Mouse (Mus musculus): ENCODE results near the gene Fbxw5.

The Fbxw5 gene

GRCm38 (mm10) chr2:25477967-25478675 lies 22.4 kb upstream of the Fbxw5 start:
- peak; percentile 97 to 98 for DNase-seq

- peak in 1 of 2 experiments; percentile 28 for DNase-seq
These were observed 20.8 kb upstream of the Fbxw5 start for GRCm38 (mm10) chr2:25479551-25480311.

GRCm38 (mm10) chr2:25480541-25480940 lies 20.0 kb upstream of the Fbxw5 start:
- DNase-seq: no peak

- peak; percentile 69 to 82 for DNase-seq
These were observed 17.6 kb upstream of the Fbxw5 start for GRCm38 (mm10) chr2:25482969-25483368.

GRCm38 (mm10) chr2:25484901-25485647 lies 15.5 kb upstream of the Fbxw5 start:
- DNase-seq: peak; percentile 96 to 97

GRCm38 (mm10) chr2:25487965-25488670 lies 12.4 kb upstream of the Fbxw5 start:
- DNase-seq: no peak

GRCm38 (mm10) chr2:25488671-25489068 lies 11.9 kb upstream of the Fbxw5 start:
- DNase-seq: peak; percentile 64 to 75

- peak in 1 of 2 experiments; percentile 24 for DNase-seq
These were observed 7.6 kb upstream of the Fbxw5 start for GRCm38 (mm10) chr2:25492988-25493387.

- DNase-seq: peak; percentile 85 to 92
These were observed 7.0 kb upstream of the Fbxw5 start, which contains the start of gene Lcn12 for GRCm38 (mm10) chr2:25493476-25493961. Gene Lcn12 (minus strand): TSS chr2:25493911.

GRCm38 (mm10) chr2:25496462-25496861 lies 4.1 kb upstream of the Fbxw5 start:
- peak; percentile 48 to 67 for DNase-seq

- DNase-seq: peak in 1 of 2 experiments; percentile 39
These were observed 2.5 kb upstream of the Fbxw5 start for GRCm38 (mm10) chr2:25497846-25498575.

GRCm38 (mm10) chr2:25498622-25499478 lies 1.7 kb upstream of the Fbxw5 start:
- DNase-seq: peak in 1 of 2 experiments; percentile 12

- peak; percentile 29 to 38 for DNase-seq
These were observed 427 bp upstream of the Fbxw5 start for GRCm38 (mm10) chr2:25500071-25500575.

GRCm38 (mm10) chr2:25501593-25502486 lies 1.3 kb downstream of the Fbxw5 start, which contains the start of gene C8g:
Gene C8g (minus strand): TSS chr2:25501719.
- DNase-seq: peak; percentile 42 to 66

- no peak for DNase-seq
These were observed 2.2 kb downstream of the Fbxw5 start for GRCm38 (mm10) chr2:25502726-25503125.

GRCm38 (mm10) chr2:25504538-25504937 lies 4.0 kb downstream of the Fbxw5 start:
- DNase-seq: no peak

GRCm38 (mm10) chr2:25505000-25505399 lies 4.5 kb downstream of the Fbxw5 start:
- DNase-seq: peak in 1 of 2 experiments; percentile 19

GRCm38 (mm10) chr2:25505860-25506259 lies 5.3 kb downstream of the Fbxw5 start:
- DNase-seq: peak; percentile 61

GRCm38 (mm10) chr2:25506964-25507363 lies 6.4 kb downstream of the Fbxw5 start:
- DNase-seq: peak in 1 of 2 experiments; percentile 45
